Mouse (Mus musculus): ENCODE data around the gene Sdf2l1. TPM values are rescaled to one million over a fixed set of nuclear protein-coding genes. Genes with fewer than 3 reads are reported as not detected.

The Sdf2l1 gene
- polyA plus RNA-seq, 1 experiment from 2014 or later, result 40.9 TPM

MicroRNAs within 50 kb of the gene (microRNA counts, 519-probe panel; counts per million panel counts)
- microRNA mmu-miR-130b, result 5,514 counts per million, percentile 85 among the panel's probes with 10 or more counts
- microRNA mmu-miR-301b, result 4,023 counts per million, percentile 45 among the panel's probes with 10 or more counts

Small RNA genes lying within 50 kb of the gene (microRNA-seq; reads per million reads assigned to microRNA genes)
- gene Mir130b (7,425 reads per million, percentile 95 among the genes with 10 or more reads in this experiment), gene Mir301b (113 reads per million, percentile 59 among the genes with 10 or more reads in this experiment)

Other genes starting within 250 kb of the Sdf2l1 start
- gene Ppm1f, start 235.9 kb downstream of the Sdf2l1 start, polyA plus RNA-seq (2014; fragmentation: Nextera tagmentation; extraction: Ambion mirVana), result 12.0 and 14.6 TPM in 2 replicates
- 217 and 218 TPM in 2 replicates for gene Mapk1, start 149.0 kb downstream of the Sdf2l1 start, polyA plus RNA-seq (2014; fragmentation: Nextera tagmentation; extraction: Ambion mirVana)
- gene Ypel1, start 62.7 kb downstream of the Sdf2l1 start, polyA plus RNA-seq (2014; fragmentation: Nextera tagmentation; extraction: Ambion mirVana), result 180 and 195 TPM in 2 replicates
- gene Ppil2, start 21.1 kb downstream of the Sdf2l1 start, polyA plus RNA-seq (2014; fragmentation: Nextera tagmentation; extraction: Ambion mirVana), result 146 and 153 TPM in 2 replicates
- gene 2610318N02Rik, start 7.2 kb downstream of the Sdf2l1 start, polyA plus RNA-seq (2014; fragmentation: Nextera tagmentation; extraction: Ambion mirVana), result 21.5 and 27.6 TPM in 2 replicates
- gene Ydjc, start 12.2 kb upstream of the Sdf2l1 start, polyA plus RNA-seq (2014; fragmentation: Nextera tagmentation; extraction: Ambion mirVana), result 25.1 and 28.7 TPM in 2 replicates
- gene Ccdc116, start 14.8 kb upstream of the Sdf2l1 start, polyA plus RNA-seq (2014; fragmentation: Nextera tagmentation; extraction: Ambion mirVana), result 0.66 and 1.4 TPM in 2 replicates
- gene Ube2l3, start 70.3 kb upstream of the Sdf2l1 start, polyA plus RNA-seq (2014; fragmentation: Nextera tagmentation; extraction: Ambion mirVana), result 317 and 319 TPM in 2 replicates
- 1.1 and 1.2 TPM in 2 replicates for gene Rimbp3, start 76.2 kb upstream of the Sdf2l1 start, polyA plus RNA-seq (2014; fragmentation: Nextera tagmentation; extraction: Ambion mirVana)
- gene Hic2, start 101.2 kb upstream of the Sdf2l1 start, polyA plus RNA-seq (2014; fragmentation: Nextera tagmentation; extraction: Ambion mirVana), result 2.9 and 4.2 TPM in 2 replicates
- 6.6 and 12.4 TPM in 2 replicates for gene Tmem191c, start 143.7 kb upstream of the Sdf2l1 start, polyA plus RNA-seq (2014; fragmentation: Nextera tagmentation; extraction: Ambion mirVana)
- gene Serpind1, start 199.0 kb upstream of the Sdf2l1 start, polyA plus RNA-seq (2014; fragmentation: Nextera tagmentation; extraction: Ambion mirVana), result 1.4 and 3.1 TPM in 2 replicates